Mouse (Mus musculus) liver, embryonic 14.5 days (tissue): Measurements from ENCODE around the gene Anxa11. TPM values are rescaled to one million over a fixed set of nuclear protein-coding genes. Genes with fewer than 3 reads are reported as not detected.
A peak's percentile ranks its signal among the peaks of the same experiment; 100 is the strongest.

Experiments used
- ATAC-seq: fragments of 200-750 bp; cut with Nextera tagmentation; 2 replicates; pipeline ENCODE4 v1.8.0; 2017; ENCODE audit warnings: moderate number of reproducible peaks, mild to moderate bottlenecking, moderate library complexity; ENCODE audit not compliant: insufficient read depth
- DNase-seq, 3 experiments: peaks; one replicate each; pipeline ENCODE4 v3.0.0-alpha.2; 2012 to 2013; ENCODE audit warnings: low read depth in 3 of 3, low spot score in 3 of 3
- H3K27ac ChIP-seq: fragments of 300-500 bp; sonication (generic); 2 replicates; pipeline ENCODE4 v1.5.1; 2014; ENCODE audit warnings: moderate library complexity, mild to moderate bottlenecking, control low read depth, inconsistent platforms
- H3K27me3 ChIP-seq: fragments of 300-500 bp; sonication (generic); 2 replicates; pipeline ENCODE4 v1.6.1; 2014; ENCODE audit warnings: mild to moderate bottlenecking, low read length, moderate library complexity; ENCODE audit not compliant: control insufficient read depth, insufficient read depth
- H3K36me3 ChIP-seq: fragments of 300-500 bp; sonication (generic); replicated peaks from 2 replicates; pipeline ENCODE4 v1.6.1; 2014; ENCODE audit warnings: low read depth; ENCODE audit not compliant: control insufficient read depth, insufficient read depth
- H3K4me1 ChIP-seq, 2 experiments: fragments of 200-500 bp in 1 of 2; fragments of 300-500 bp in 1 of 2; sonication (generic) in 1 of 2; replicated peaks; 2 replicates each; pipeline ENCODE4 v1.6.1; 2012 to 2014; ENCODE audit warnings: antibody characterized with exemption in 1 of 2, inconsistent platforms in 1 of 2, low read length in 1 of 2; ENCODE audit not compliant: control insufficient read depth in 2 of 2, insufficient read depth in 2 of 2
- H3K4me2 ChIP-seq: fragments of 300-500 bp; sonication (generic); 2 replicates; pipeline ENCODE4 v1.6.1; 2014; ENCODE audit warnings: low read depth, mild to moderate bottlenecking, control low read depth, moderate library complexity
- H3K4me3 ChIP-seq, 2 experiments: fragments of 200-500 bp in 1 of 2; fragments of 300-500 bp in 1 of 2; sonication (generic) in 1 of 2; 2 replicates each; pipeline ENCODE4 v1.5.1; 2012 to 2014; ENCODE audit warnings: low read depth in 2 of 2, low read length in 2 of 2, mild to moderate bottlenecking in 2 of 2, control low read depth in 1 of 2, inconsistent platforms in 1 of 2, moderate library complexity in 1 of 2; ENCODE audit not compliant: insufficient read depth in 1 of 2
- H3K9ac ChIP-seq: fragments of 300-500 bp; sonication (generic); replicated peaks from 2 replicates; pipeline ENCODE4 v1.6.1; 2014; ENCODE audit warnings: mild to moderate bottlenecking, control low read depth, moderate library complexity
- H3K9me3 ChIP-seq: fragments of 300-500 bp; sonication (generic); 2 replicates; pipeline ENCODE4 v1.6.1; 2016; ENCODE audit warnings: low read length, mixed read lengths; ENCODE audit not compliant: control insufficient read depth
- CTCF ChIP-seq: IDR thresholded peaks from 2 replicates; pipeline ENCODE4 v1.5.1; 2016; ENCODE audit warnings: antibody characterized with exemption, low read depth, control low read depth
- EP300 ChIP-seq: IDR thresholded peaks from 2 replicates; pipeline ENCODE4 v1.6.1; 2016; ENCODE audit warnings: antibody characterized with exemption, low read depth
- WGBS: fragments of 180-500 bp; shearing (Covaris S2); extraction: QIAGEN DNeasy Blood & Tissue Kit; methylation state at CpG from one replicate; pipeline ENCODE4 v1.1.7; 2014; ENCODE audit not compliant: insufficient replicate concordance; 5-methylcytosine and 5-hydroxymethylcytosine counted together
- polyA plus RNA-seq, 2 experiments: library from polyadenylated mRNA; depleted of rRNA in 1 of 2; stranded (reverse) in 1 of 2; unstranded in 1 of 2; fragments of >200 nt; fragmentation: Nextera tagmentation in 1 of 2; extraction: Ambion mirVana in 1 of 2; gene quantifications; 2 replicates each; pipeline versions ENCODE4 v1.2.1 to v1.2.3; 2012 to 2014

Gene Anxa11
- 4.4 and 4.9 TPM in 2 replicates for polyA plus RNA-seq (2012; rRNA removed)
- 7.2 and 8.7 TPM in 2 replicates for polyA plus RNA-seq (2014; fragmentation: Nextera tagmentation; extraction: Ambion mirVana)

GRCm38 (mm10) chr14:25841991-25842687 is at the start of gene Anxa11:
TSS of gene Anxa11 (plus strand) at chr14:25842156.
- Histone ChIP-seq H3K27ac (no peak within 1 kb of the TSS), H3K9ac (peak within 1 kb of the TSS; percentile 67), H3K4me2 (peak within 1 kb of the TSS; percentile 89), H3K4me3 (peak within 1 kb of the TSS; percentile 73 to 74), H3K9me3 (no peaks in the 10 kb centered on the region), H3K36me3 (no peaks in the 10 kb centered on the region), H3K27me3 (no peaks in the 10 kb centered on the region), H3K4me1 (peaks cover 0 to 6% of the 10 kb centered on the region in 2 experiments; a peak in 3 of 4 replicates)
- under 1% methylated on average over 54 of the region's 54 CpGs for WGBS
- TF ChIP-seq CTCF: no peak
- TF ChIP-seq EP300: no peak
- DNase-seq (peak; percentile 53 to 65 (median 59)), ATAC-seq (peak; percentile 85)

DNA sequence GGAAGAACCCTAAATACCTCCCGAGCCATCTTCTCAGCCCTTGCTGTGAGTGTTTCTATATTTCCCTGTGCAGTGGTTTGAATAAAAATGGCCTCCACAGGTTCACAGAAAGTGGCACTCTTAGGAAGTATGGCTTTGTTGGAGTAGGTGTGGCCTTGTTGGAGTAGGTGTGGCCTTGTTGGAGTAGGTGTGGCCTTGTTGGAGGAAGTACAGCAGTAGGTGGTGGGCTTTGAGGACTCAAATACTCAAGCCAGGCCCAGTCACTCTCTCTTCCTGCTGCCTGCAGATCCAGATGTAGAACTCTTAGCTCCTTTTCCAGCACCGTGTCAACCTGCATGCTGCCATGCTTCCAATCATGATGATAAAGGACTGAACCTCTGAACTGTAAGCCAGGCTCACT is 47.6 kb upstream of the Anxa11 start:
- Histone ChIP-seq H3K4me2 (no peak overlapping the region), H3K27ac (no peak overlapping the region), H3K27me3 (no peaks in the 10 kb centered on the region), H3K4me1 (peaks cover 0 to 7% of the 10 kb centered on the region in 2 experiments; a peak in 2 of 4 replicates), H3K4me3 (no peak overlapping the region), H3K9me3 (no peaks in the 10 kb centered on the region), H3K36me3 (no peaks in the 10 kb centered on the region), H3K9ac (no peak overlapping the region)
- 65% methylated on average over 2 of the region's 2 CpGs for WGBS
- TF ChIP-seq EP300 (no peak), CTCF (no peak)
- no peak for ATAC-seq
- no peak for DNase-seq

DNA sequence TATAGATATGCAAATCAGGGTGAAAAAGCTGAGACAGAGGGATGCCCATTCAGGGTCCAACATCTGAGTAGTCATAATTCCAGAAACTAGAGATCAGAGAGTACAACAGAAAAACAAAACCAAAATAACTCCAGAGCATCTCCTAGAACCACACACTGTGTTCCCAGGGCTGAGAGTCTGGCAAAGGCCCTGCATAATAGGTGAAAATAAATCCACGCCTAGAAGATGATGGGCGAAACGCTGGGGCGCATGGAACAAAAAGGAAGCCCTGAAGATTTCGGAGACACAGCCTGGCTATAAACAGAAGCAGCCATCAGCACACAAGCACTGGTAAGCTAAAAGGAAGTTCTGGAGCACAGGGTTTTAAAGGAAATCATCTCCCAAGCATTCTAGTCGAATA is 46.9 kb upstream of the Anxa11 start:
- Histone ChIP-seq H3K9me3 (no peaks in the 10 kb centered on the region), H3K4me1 (peaks cover 0 to 5% of the 10 kb centered on the region in 2 experiments; a peak in 2 of 4 replicates), H3K4me3 (no peak overlapping the region), H3K27me3 (no peaks in the 10 kb centered on the region), H3K4me2 (no peak overlapping the region; the same call in 1 of the 2 replicates), H3K9ac (no peak overlapping the region), H3K36me3 (no peaks in the 10 kb centered on the region), H3K27ac (no peak overlapping the region)
- TF ChIP-seq CTCF (no peak), EP300 (no peak)
- ATAC-seq (no peak), DNase-seq (no peak)
- WGBS: 58% methylated on average over 6 of the region's 6 CpGs

DNA sequence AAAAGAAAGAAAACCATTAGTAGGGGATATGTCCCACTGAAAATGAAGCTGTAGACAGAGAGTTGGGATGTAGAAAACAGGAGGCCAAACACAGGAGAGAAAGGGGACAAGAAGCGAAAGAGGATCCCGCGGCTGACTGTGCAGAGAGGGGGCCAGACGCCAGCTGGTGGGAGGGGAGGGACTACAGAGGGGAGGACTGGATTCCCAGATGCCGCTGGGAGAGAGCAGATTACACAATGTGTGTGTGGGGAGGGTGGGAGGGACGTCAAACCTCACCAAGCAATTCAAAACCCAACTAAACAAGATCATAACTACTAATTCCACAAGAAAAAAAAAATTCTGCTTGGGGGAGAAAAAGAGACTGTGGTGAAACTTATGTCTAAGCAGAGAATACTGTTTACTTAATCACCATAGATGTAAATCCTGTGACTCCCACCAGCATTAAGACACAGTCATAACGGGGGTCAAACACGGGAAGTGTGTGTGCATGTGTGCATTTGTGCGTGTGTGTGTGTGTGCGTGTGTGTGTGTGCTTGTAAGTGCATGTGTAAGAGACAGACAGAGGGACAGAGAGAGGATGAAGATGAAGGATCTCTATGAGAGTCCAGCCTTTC is 46.3 kb upstream of the Anxa11 start:
- H3K4me1 ChIP-seq: peaks cover 0 to 4% of the 10 kb centered on the region in 2 experiments; a peak in 2 of 4 replicates
- H3K27me3 ChIP-seq: no peaks in the 10 kb centered on the region
- WGBS: 29% methylated on average over 10 of the region's 10 CpGs
- no peaks in the 10 kb centered on the region for H3K36me3 ChIP-seq
- ATAC-seq: no peak
- H3K4me3 ChIP-seq: no peak overlapping the region
- DNase-seq: no peak
- H3K27ac ChIP-seq: no peak overlapping the region
- H3K9ac ChIP-seq: no peak overlapping the region
- no peaks in the 10 kb centered on the region for H3K9me3 ChIP-seq
- TF ChIP-seq CTCF: no peak
- no peak for TF ChIP-seq EP300
- no peak overlapping the region for H3K4me2 ChIP-seq

DNA sequence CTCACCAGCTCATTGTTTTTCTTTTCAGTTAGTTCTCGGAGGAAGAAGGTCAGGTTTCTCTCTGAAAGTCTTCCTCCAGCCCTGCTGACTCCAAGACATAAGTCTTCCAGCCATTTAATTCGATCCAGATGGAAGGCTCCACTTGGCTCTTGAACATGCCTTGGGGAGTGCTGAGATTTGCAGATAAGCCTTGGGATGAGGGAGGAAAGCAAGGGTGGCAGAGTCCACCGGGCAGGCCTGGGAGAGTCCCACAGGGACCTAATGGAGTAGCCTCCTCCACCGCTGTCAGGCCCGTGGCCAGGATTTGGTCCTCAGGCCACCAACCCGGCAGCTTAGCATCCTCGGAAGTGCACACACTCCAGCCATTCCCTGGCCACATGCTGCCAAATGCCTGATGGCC is 45.3 kb upstream of the Anxa11 start:
- Histone ChIP-seq H3K4me3 (no peak overlapping the region), H3K9me3 (no peaks in the 10 kb centered on the region), H3K4me2 (no peak overlapping the region), H3K4me1 (peaks cover 0 to 1% of the 10 kb centered on the region in 2 experiments; a peak in 1 of 4 replicates), H3K27me3 (no peaks in the 10 kb centered on the region), H3K36me3 (no peaks in the 10 kb centered on the region), H3K9ac (no peak overlapping the region), H3K27ac (no peak overlapping the region)
- 63% methylated on average over 7 of the region's 7 CpGs for WGBS
- no peak for ATAC-seq
- DNase-seq: no peak
- no peak for TF ChIP-seq EP300
- TF ChIP-seq CTCF: no peak
